Comparison of ENCODE assay signal across 8 mouse cellular contexts in the genomic region with DNA sequence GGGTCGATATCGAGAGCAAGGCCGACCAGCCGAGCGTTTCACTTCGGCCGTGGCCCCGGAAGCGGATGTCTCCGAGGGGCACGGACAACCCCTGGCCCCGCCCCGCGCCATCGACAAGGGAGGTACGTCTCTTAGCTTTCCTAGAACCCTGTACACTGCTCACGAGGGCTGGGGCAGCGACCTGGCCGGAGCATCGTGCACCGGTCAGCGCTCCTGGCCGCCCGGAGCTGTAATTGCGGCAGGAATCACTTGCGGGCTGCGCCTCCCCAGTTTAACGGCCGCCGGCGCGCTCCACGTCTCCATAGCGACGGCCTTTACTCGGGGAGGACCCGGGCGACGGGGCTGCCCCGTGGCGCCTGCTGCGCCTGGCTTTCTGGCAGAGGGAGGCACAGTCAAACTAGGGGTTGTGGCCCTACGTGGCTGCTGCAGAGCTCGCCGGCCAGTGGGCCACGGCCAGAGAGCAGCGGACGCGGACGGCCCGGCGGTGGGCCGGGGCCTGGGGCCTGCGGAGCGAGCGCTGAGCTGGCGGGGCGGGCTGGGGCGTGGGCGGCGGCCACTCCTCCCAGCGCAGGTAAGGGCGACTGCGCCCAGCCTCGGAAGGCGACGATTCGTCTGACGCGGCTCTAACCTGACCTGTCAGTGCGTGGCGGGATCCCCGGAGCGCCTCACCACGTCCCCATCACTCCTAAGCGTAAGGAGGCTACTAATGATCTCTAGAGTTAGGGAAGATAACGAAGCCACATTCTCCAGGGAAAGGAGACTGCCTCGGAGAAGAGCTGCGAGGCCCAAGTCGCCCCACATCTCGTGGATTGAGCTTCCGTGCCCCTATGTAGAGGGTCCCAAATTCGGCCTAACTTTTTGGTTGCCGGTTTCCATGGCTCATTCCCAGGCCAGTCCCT. TPM values are rescaled to one million over a fixed set of nuclear protein-coding genes. Genes with fewer than 3 reads are reported as not detected.
DNase-seq lines count a peak whose midpoint lies in the region; ATAC-seq lines count a peak whose summit lies in the region.

Gene Glt8d1 (plus strand): TSS at position 94 of the 899 bp plus-strand sequence.
Gene Spcs1 (minus strand): TSS at position 366 of the 899 bp plus-strand sequence.

- H3K27me3 ChIP-seq in hindbrain, embryonic 15.5 days, result no peaks in the 10 kb centered on the region

- H3K4me2 ChIP-seq in hindbrain, embryonic 15.5 days, result peak within 1 kb of the TSS; percentile 88

- H3K9me3 ChIP-seq in hindbrain, embryonic 15.5 days, result no peaks in the 10 kb centered on the region

- peak within 1 kb of the TSS; percentile 98 for H3K9ac ChIP-seq in hindbrain, embryonic 15.5 days

- DNase-seq in R1 (ENCODE audit: low read depth, low spot score), result peak; percentile 87
- peak; percentile 61 to 80 for DNase-seq in cerebellum, postnatal 4 days (ENCODE audit: low spot score in 2 of 2)
- DNase-seq in gastrocnemius, adult 18-20 months (ENCODE audit: low spot score), result peak; percentile 81
- DNase-seq in left cerebral cortex, adult 11 months (ENCODE audit: low spot score), result peak; percentile 80
- peak; percentile 90 for DNase-seq in lung, postnatal 36 days
- peak; percentile 83 for DNase-seq in retina, embryonic 14.5 days (ENCODE audit: low spot score)
- peak; percentile 85 to 88 for DNase-seq in thymus, postnatal 36 days

- H3K4me3 ChIP-seq in hindbrain, embryonic 15.5 days, result peak within 1 kb of the TSS; percentile 99

- peaks cover 25% of the 10 kb centered on the region for H3K4me1 ChIP-seq in hindbrain, embryonic 15.5 days (replicated peaks)

- WGBS in hindbrain, embryonic 15.5 days, result under 1% methylated on average over 82 of the region's 84 CpGs

- peak; percentile 94 for ATAC-seq in hindbrain, embryonic 15.5 days (ENCODE audit: low FRiP score, low read depth)

- no peaks in the 10 kb centered on the region for H3K36me3 ChIP-seq in hindbrain, embryonic 15.5 days

- H3K27ac ChIP-seq in hindbrain, embryonic 15.5 days (replicated peaks), result peak within 1 kb of the TSS; percentile 97

RNA-seq across cellular contexts. Expression of gene Glt8d1, which starts in this region (rescaled TPM):
- 10 to 100 TPM in 1 of 2 experiments, 1 to 10 TPM in 1; 9.7 to 12.0 TPM for total RNA-seq in gastrocnemius, adult 18-20 months (2021)
- polyA plus RNA-seq in hindbrain, embryonic 15.5 days (2015; fragmentation: Nextera tagmentation; extraction: Ambion mirVana), result 60.4 and 61.2 TPM in 2 replicates

RNA-seq across cellular contexts. Expression of gene Spcs1, which starts in this region (rescaled TPM):
- 100 to 1,000 TPM; 129 to 132 TPM for total RNA-seq in gastrocnemius, adult 18-20 months (2021)
- 323 and 340 TPM in 2 replicates for polyA plus RNA-seq in hindbrain, embryonic 15.5 days (2015; fragmentation: Nextera tagmentation; extraction: Ambion mirVana)

Comparison
In these comparisons a context has a peak if more than half of its experiments do, and no peak if none do; other contexts are left out.
1. Peak in every context shown above with its lines: DNase-seq, ATAC-seq, H3K4me3 ChIP-seq and H3K27ac ChIP-seq.